Mouse (Mus musculus) limb, embryonic 11.5 days (tissue): ENCODE measurements around the gene Trim50. TPM values are rescaled to one million over a fixed set of nuclear protein-coding genes. Genes with fewer than 3 reads are reported as not detected.

Experiments used
- ATAC-seq: fragments of 200-750 bp; cut with Nextera tagmentation; 2 replicates; pipeline ENCODE4 v1.8.0; 2017; ENCODE audit warnings: low read depth; ENCODE audit not compliant: insufficient number of reproducible peaks, low FRiP score, low TSS enrichment
- DNase-seq: peaks from one replicate; pipeline ENCODE4 v3.0.0-alpha.2; 2015; ENCODE audit warnings: low spot score
- H3K27ac ChIP-seq: fragments of 300-500 bp; sonication (generic); replicated peaks from 2 replicates; pipeline ENCODE4 v1.5.1; 2014; ENCODE audit warnings: low read depth, mild to moderate bottlenecking, low read length
- H3K27me3 ChIP-seq: fragments of 300-500 bp; sonication (generic); 2 replicates; pipeline ENCODE4 v1.6.1; 2014; ENCODE audit warnings: mild to moderate bottlenecking, low read length, mixed read lengths; ENCODE audit not compliant: control insufficient read depth, insufficient read depth
- H3K36me3 ChIP-seq: fragments of 300-500 bp; sonication (generic); 2 replicates; pipeline ENCODE4 v1.6.1; 2014; ENCODE audit warnings: mild to moderate bottlenecking, low read length, moderate library complexity, mixed read lengths; ENCODE audit not compliant: control insufficient read depth, insufficient read depth
- H3K4me1 ChIP-seq: fragments of 300-500 bp; sonication (generic); 2 replicates; pipeline ENCODE4 v1.6.1; 2014; ENCODE audit warnings: low read length, mixed read lengths; ENCODE audit not compliant: control insufficient read depth, insufficient read depth
- H3K4me2 ChIP-seq: fragments of 300-500 bp; sonication (generic); 2 replicates; pipeline ENCODE4 v1.6.1; 2014; ENCODE audit warnings: low read depth, mild to moderate bottlenecking, moderate library complexity; ENCODE audit not compliant: severe bottlenecking
- H3K4me3 ChIP-seq: fragments of 300-500 bp; sonication (generic); 2 replicates; pipeline ENCODE4 v1.5.1; 2014; ENCODE audit warnings: low read depth, low read length
- H3K9ac ChIP-seq: fragments of 300-500 bp; sonication (generic); 2 replicates; pipeline ENCODE4 v1.6.1; 2014; ENCODE audit warnings: mild to moderate bottlenecking, low read length
- H3K9me3 ChIP-seq: fragments of 300-500 bp; sonication (generic); 2 replicates; pipeline ENCODE4 v1.6.1; 2016; ENCODE audit warnings: low read length; ENCODE audit not compliant: control insufficient read depth
- WGBS: fragments of 180-500 bp; shearing (Covaris S2); extraction: QIAGEN DNeasy Blood & Tissue Kit; methylation state at CpG from one replicate; pipeline ENCODE4 v1.1.7; 2014; 5-methylcytosine and 5-hydroxymethylcytosine counted together
- polyA plus RNA-seq: library from polyadenylated mRNA; unstranded; fragments of >200 nt; fragmentation: Nextera tagmentation; extraction: Ambion mirVana; gene quantifications from 2 replicates; pipeline ENCODE4 v1.2.1, GENCODE M21; 2014

Gene Trim50
- polyA plus RNA-seq, 1 experiment from 2014 or later: not detected

DNA sequence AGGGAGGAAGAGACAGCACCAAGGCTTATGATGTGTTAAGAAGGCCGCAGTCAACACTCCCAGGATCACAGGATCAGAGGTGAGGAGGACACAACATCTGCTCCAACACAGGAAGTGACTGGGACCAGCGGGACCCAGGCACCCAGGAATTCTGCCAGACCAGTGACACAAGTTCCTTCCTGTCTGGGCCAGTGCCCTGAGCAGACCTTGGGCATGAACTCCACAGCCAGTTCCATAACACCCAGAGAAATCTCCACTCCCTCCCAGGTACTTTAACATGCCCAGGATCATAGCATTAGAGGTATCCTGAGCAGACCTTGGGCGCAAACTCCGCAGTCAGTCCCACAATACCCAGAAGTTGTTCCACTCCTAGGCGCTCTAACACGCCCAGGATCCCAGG is 21.9 kb upstream of the Trim50 start:
- DNase-seq (no peak), ATAC-seq (no peak)
- no peak overlapping the region for H3K27ac ChIP-seq
- WGBS: 84% methylated on average over 6 of the region's 6 CpGs
- H3K4me2 ChIP-seq: no peak overlapping the region
- no peaks in the 10 kb centered on the region for H3K27me3 ChIP-seq
- H3K9ac ChIP-seq: no peak overlapping the region
- H3K4me1 ChIP-seq: 0 out of 2 replicates have a peak, but pooled peaks cover 3% of the 10 kb centered on the region
- no peak overlapping the region for H3K4me3 ChIP-seq
- H3K9me3 ChIP-seq: no peaks in the 10 kb centered on the region
- H3K36me3 ChIP-seq: no peaks in the 10 kb centered on the region

DNA sequence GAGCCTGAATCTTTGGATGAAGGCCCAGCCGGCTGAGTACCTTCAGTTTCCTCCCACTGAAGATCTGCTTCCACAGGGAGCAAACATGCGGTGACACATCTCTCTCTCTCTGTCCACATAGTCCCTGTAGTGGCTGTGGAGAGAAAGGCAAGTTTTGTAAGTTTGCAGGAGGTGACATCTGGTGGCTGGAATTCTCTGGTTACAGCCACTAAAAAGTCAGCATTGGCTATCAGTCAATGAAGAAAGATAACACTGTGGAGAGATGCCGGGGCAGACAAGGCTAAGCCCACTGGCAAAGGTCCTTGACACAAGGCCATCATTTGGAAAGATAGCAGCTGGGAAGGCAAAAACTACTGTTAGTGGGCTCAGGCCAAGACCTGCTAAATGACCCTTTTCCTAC is 15.5 kb upstream of the Trim50 start:
- no peak for DNase-seq
- Histone ChIP-seq H3K36me3 (no peaks in the 10 kb centered on the region), H3K27me3 (no peaks in the 10 kb centered on the region), H3K27ac (no peak overlapping the region), H3K4me2 (no peak overlapping the region), H3K4me3 (no peak overlapping the region), H3K9me3 (no peaks in the 10 kb centered on the region), H3K9ac (no peak overlapping the region), H3K4me1 (no peaks in the 10 kb centered on the region)
- 64% methylated on average over 3 of the region's 3 CpGs for WGBS
- no peak for ATAC-seq

DNA sequence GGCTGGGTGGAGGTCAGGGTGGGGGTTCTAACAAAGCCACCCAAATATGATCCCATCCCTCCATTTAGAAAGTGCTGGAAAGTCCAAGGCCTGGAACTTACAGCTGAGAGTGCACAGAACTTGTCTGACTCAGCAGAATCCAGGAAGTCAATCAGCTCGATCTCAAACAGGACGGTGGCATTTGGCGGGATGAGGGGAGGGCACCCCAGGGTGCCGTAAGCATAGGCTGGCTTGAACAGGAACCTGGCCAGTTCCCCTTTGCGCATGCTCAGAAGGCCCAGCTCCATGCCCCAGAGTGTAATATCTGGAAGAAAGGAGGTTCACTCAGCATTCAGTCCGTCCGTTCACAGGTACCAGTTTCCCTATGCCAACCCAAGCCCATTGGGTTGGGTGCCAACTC is 7.1 kb upstream of the Trim50 start:
- Histone ChIP-seq H3K27ac (no peak overlapping the region), H3K4me2 (no peak overlapping the region), H3K27me3 (no peaks in the 10 kb centered on the region), H3K9ac (no peak overlapping the region), H3K4me1 (no peaks in the 10 kb centered on the region), H3K9me3 (peaks cover 6% of the 10 kb centered on the region), H3K36me3 (no peaks in the 10 kb centered on the region), H3K4me3 (no peak overlapping the region)
- ATAC-seq (no peak), DNase-seq (no peak)
- 80% methylated on average over 7 of the region's 7 CpGs for WGBS

DNA sequence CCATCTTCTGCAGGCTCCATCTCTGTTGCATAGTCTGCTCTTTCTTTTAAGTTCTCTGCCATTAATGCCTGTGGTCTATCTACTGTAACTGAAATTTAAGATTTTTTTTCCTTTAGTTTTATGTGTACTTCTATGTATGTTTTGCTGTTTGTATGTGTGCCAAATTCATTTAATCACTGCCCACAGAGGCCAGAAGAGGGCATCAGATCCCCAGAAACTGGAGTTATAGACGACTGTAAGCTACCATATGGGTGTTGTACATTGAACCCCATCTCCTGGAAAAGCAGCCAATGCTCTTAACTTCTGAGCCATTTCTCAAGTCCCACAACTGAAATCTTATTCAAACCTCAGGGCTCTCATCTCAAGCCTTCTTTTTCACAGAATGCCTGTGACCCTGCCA is 6.7 kb upstream of the Trim50 start:
- Histone ChIP-seq H3K4me2 (no peak overlapping the region), H3K9ac (no peak overlapping the region), H3K4me3 (no peak overlapping the region), H3K4me1 (no peaks in the 10 kb centered on the region), H3K36me3 (no peaks in the 10 kb centered on the region), H3K9me3 (peaks cover 6% of the 10 kb centered on the region), H3K27ac (no peak overlapping the region), H3K27me3 (no peaks in the 10 kb centered on the region)
- WGBS: 24% methylated on average over 1 of the region's 1 CpGs
- ATAC-seq: no peak
- no peak for DNase-seq

DNA sequence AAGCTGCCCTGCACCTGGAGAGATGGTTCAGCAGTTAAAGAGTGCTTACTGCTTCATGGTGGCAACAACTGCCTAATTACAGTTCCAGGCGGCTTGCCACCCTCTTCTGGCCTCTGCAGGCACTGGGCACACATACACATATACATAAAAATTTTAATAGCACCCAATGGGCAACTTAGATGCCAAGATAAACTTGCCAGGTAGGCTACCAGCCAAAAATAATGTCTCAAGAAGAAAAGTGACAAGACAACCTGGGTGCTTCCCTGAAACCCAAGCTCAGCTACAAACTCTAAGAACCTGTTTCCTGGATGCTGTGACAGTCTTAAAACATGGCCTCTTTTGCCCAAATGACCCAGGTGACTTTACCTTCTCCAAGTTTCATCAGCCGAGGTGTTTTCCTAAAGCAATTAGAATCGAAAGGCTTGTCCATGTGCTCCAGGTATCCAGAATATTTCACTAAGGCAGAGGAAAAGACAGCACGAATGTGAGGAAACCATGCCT is 5.5 kb upstream of the Trim50 start:
- DNase-seq (no peak), ATAC-seq (no peak)
- no peak overlapping the region for H3K9ac ChIP-seq
- no peaks in the 10 kb centered on the region for H3K36me3 ChIP-seq
- no peaks in the 10 kb centered on the region for H3K27me3 ChIP-seq
- no peaks in the 10 kb centered on the region for H3K4me1 ChIP-seq
- H3K27ac ChIP-seq: no peak overlapping the region
- H3K4me2 ChIP-seq: no peak overlapping the region
- no peak overlapping the region for H3K4me3 ChIP-seq
- WGBS: 71% methylated on average over 4 of the region's 4 CpGs
- H3K9me3 ChIP-seq: peaks cover 6% of the 10 kb centered on the region

DNA sequence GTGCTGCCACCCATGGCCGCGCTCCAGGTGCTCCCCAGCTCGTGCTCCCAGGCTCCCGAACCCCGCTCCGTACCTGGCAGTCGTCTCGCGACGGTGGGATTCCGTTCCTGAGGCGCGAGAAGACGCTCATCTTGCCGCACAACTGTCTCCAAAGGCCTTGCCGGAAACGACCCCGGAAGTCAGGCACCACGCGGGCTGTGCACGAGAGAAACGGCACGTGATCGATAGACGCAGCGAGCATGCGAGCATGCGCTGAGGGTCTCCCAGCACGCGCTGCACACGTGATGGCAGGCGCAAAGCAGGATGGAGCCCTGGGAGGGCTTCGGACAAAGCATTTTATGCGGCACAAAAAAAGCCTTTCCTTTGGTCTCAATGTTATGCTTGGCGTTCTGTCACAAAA is 3.2 kb upstream of the Trim50 start, which contains the start of gene Fkbp6:
Gene Fkbp6, minus strand, starts transcription at position 183 of the 400 bp plus-strand sequence.
- WGBS: 90% methylated on average over 35 of the region's 35 CpGs
- no peak for ATAC-seq

DNA sequence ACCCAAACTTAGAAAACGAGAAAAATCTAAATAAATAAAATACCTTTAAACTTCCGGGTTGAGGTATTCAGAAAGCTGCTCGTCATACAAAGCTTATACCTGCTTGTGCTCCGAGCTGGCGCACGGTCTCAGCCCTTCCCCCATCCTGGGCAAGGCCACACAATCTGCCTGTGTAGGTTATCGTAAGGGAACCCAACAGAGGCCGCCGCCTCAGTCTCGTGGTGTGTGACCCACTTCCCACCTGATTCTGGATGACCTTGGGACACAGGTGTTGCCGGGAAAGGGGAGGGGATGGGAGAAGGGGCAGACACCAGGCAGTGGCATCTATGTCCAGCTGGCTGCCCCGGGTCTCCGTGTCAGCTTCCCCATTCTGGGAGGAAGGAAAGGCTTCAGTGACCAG is 1.5 kb upstream of the Trim50 start:
- Histone ChIP-seq H3K27me3 (no peaks in the 10 kb centered on the region), H3K27ac (no peak overlapping the region), H3K36me3 (no peaks in the 10 kb centered on the region), H3K4me2 (no peak overlapping the region), H3K4me1 (no peaks in the 10 kb centered on the region), H3K9me3 (peaks cover 6% of the 10 kb centered on the region), H3K4me3 (no peak overlapping the region), H3K9ac (no peak overlapping the region)
- no peak for ATAC-seq
- WGBS: 88% methylated on average over 13 of the region's 13 CpGs
- no peak for DNase-seq

More for the DNA sequence above, 3.2 kb upstream of the Trim50 start, which contains the start of gene Fkbp6:
- Histone ChIP-seq H3K4me2 (no peak within 1 kb of the TSS), H3K4me1 (no peaks in the 10 kb centered on the region), H3K9ac (no peak within 1 kb of the TSS), H3K4me3 (no peak within 1 kb of the TSS), H3K27me3 (no peaks in the 10 kb centered on the region), H3K9me3 (peaks cover 6% of the 10 kb centered on the region), H3K27ac (no peak within 1 kb of the TSS), H3K36me3 (no peaks in the 10 kb centered on the region)
- DNase-seq: no peak

DNA sequence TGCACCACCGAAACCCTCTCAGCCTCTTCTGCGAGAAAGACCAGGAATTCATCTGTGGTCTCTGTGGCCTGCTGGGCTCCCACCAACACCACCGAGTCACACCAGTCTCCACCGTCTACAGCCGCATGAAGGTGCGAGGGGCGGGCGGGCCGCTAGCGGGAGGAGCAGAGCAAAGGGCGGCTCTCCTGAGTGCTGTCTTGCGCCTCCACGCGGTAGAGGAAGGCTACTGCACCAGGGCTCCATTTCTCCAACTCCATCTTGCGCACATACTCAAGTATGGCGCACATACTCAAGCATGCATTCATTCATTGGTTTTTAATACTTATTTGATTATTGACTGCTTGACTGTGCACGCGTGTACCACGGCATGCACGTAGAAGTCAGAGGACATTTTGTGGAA is 469 bp downstream of the Trim50 start:
- Histone ChIP-seq H3K9ac (no peak overlapping the region), H3K4me2 (no peak overlapping the region), H3K27ac (no peak overlapping the region), H3K4me1 (no peaks in the 10 kb centered on the region), H3K9me3 (peaks cover 9% of the 10 kb centered on the region), H3K4me3 (no peak overlapping the region), H3K36me3 (no peaks in the 10 kb centered on the region), H3K27me3 (no peaks in the 10 kb centered on the region)
- no peak for ATAC-seq
- DNase-seq: peak; percentile 64
- 15% methylated on average over 20 of the region's 20 CpGs for WGBS

DNA sequence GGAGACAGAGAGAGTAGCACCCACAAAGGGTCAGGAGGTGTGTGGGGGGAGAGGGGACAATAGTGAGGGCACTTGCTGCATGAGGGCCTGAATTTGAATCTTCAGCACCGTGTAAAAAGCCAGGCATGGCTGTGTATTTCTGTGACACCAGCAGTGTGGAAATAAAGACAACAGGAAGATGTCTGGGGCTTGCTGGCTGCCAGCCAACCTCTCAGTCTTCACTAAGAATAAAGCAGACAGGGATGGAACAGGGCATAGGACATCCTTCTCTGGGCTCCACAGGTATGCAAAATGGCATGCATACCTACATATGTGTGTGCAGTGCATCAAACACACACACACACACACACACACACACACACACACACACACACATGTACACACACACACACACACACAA is 3.0 kb downstream of the Trim50 start:
- H3K27me3 ChIP-seq: no peaks in the 10 kb centered on the region
- H3K4me1 ChIP-seq: no peaks in the 10 kb centered on the region
- 77% methylated on average over 1 of the region's 1 CpGs for WGBS
- no peak overlapping the region for H3K4me3 ChIP-seq
- ATAC-seq (no peak), DNase-seq (no peak)
- H3K36me3 ChIP-seq: no peaks in the 10 kb centered on the region
- H3K4me2 ChIP-seq: no peak overlapping the region
- H3K9ac ChIP-seq: no peak overlapping the region
- H3K9me3 ChIP-seq: peaks cover 4% of the 10 kb centered on the region
- H3K27ac ChIP-seq: no peak overlapping the region
